Mouse (Mus musculus) limb, embryonic 14.5 days (tissue): ENCODE results near the gene Aig1. TPM values are rescaled to one million over a fixed set of nuclear protein-coding genes. Genes with fewer than 3 reads are reported as not detected.
A peak's percentile ranks its signal among the peaks of the same experiment; 100 is the strongest.

Experiments used
- ATAC-seq: fragments of 200-750 bp; cut with Nextera tagmentation; 2 replicates; pipeline ENCODE4 v1.8.0; 2017; ENCODE audit warnings: low read depth, moderate number of reproducible peaks, moderate TSS enrichment; ENCODE audit not compliant: low FRiP score
- DNase-seq: peaks from one replicate; pipeline ENCODE4 v3.0.0-alpha.2; 2015; ENCODE audit warnings: low spot score
- H3K27ac ChIP-seq: fragments of 300-500 bp; sonication (generic); replicated peaks from 2 replicates; pipeline ENCODE4 v1.5.1; 2014; ENCODE audit warnings: low read depth, mild to moderate bottlenecking, low read length, moderate library complexity, mixed read lengths
- H3K27me3 ChIP-seq: fragments of 300-500 bp; sonication (generic); 2 replicates; pipeline ENCODE4 v1.6.1; 2014; ENCODE audit warnings: low read length, mixed read lengths; ENCODE audit not compliant: control insufficient read depth, insufficient read depth
- H3K36me3 ChIP-seq: fragments of 300-500 bp; sonication (generic); 2 replicates; pipeline ENCODE4 v1.6.1; 2014; ENCODE audit warnings: mild to moderate bottlenecking, low read length, moderate library complexity, mixed read lengths; ENCODE audit not compliant: control insufficient read depth, insufficient read depth
- H3K4me1 ChIP-seq: fragments of 300-500 bp; sonication (generic); 2 replicates; pipeline ENCODE4 v1.6.1; 2014; ENCODE audit warnings: antibody characterized with exemption, low read length, mixed read lengths; ENCODE audit not compliant: control insufficient read depth, insufficient read depth
- H3K4me2 ChIP-seq: fragments of 300-500 bp; sonication (generic); replicated peaks from 2 replicates; pipeline ENCODE4 v1.6.1; 2014; ENCODE audit warnings: low read depth, mild to moderate bottlenecking, low read length, moderate library complexity; ENCODE audit not compliant: severe bottlenecking
- H3K4me3 ChIP-seq: fragments of 300-500 bp; sonication (generic); replicated peaks from 2 replicates; pipeline ENCODE4 v1.5.1; 2014; ENCODE audit warnings: low read length
- H3K9ac ChIP-seq: fragments of 300-500 bp; sonication (generic); 2 replicates; pipeline ENCODE4 v1.6.1; 2014; ENCODE audit warnings: mild to moderate bottlenecking, low read depth, low read length, moderate library complexity; ENCODE audit not compliant: severe bottlenecking
- H3K9me3 ChIP-seq: fragments of 300-500 bp; sonication (generic); 2 replicates; pipeline ENCODE4 v1.6.1; 2016; ENCODE audit warnings: low read length; ENCODE audit not compliant: control insufficient read depth
- POLR2A ChIP-seq: fragments of 200-500 bp; IDR thresholded peaks from 2 replicates; pipeline ENCODE4 v1.8.0; 2012; ENCODE audit warnings: inconsistent platforms, mild to moderate bottlenecking, moderate library complexity, borderline replicate concordance; ENCODE audit not compliant: insufficient read depth, insufficient read length; ENCODE audit errors: extremely low read depth
- WGBS: fragments of 180-500 bp; shearing (Covaris S2); extraction: QIAGEN DNeasy Blood & Tissue Kit; methylation state at CpG from one replicate; pipeline ENCODE4 v1.1.7; 2014; 5-methylcytosine and 5-hydroxymethylcytosine counted together
- polyA plus RNA-seq, 2 experiments: library from polyadenylated mRNA; depleted of rRNA in 1 of 2; stranded (reverse) in 1 of 2; unstranded in 1 of 2; fragments of >200 nt; fragmentation: Nextera tagmentation in 1 of 2; extraction: Ambion mirVana in 1 of 2; gene quantifications; 2 replicates each; pipeline versions ENCODE4 v1.2.1 to v1.2.3; 2012 to 2014

Gene Aig1
- polyA plus RNA-seq, 2 experiments = 20.0 to 33.7 TPM

GRCm38 (mm10) chr10:13652061-13652460, 216.7 kb downstream of the Aig1 start:
- Histone ChIP-seq H3K4me2 (no peak overlapping the region), H3K9ac (no peak overlapping the region), H3K27me3 (no peaks in the 10 kb centered on the region), H3K9me3 (no peaks in the 10 kb centered on the region), H3K27ac (no peak overlapping the region), H3K4me1 (0 out of 2 replicates have a peak, but pooled peaks cover 3% of the 10 kb centered on the region), H3K36me3 (no peaks in the 10 kb centered on the region), H3K4me3 (no peak overlapping the region)
- no peak for DNase-seq
- WGBS = 93% methylated on average over 4 of the region's 4 CpGs
- no peak for TF ChIP-seq POLR2A
- ATAC-seq = no peak

- Histone ChIP-seq H3K36me3 (no peaks in the 10 kb centered on the region), H3K4me2 (no peak overlapping the region), H3K4me3 (no peak overlapping the region), H3K27me3 (no peaks in the 10 kb centered on the region), H3K27ac (no peak overlapping the region), H3K9ac (no peak overlapping the region), H3K4me1 (no peaks in the 10 kb centered on the region), H3K9me3 (no peaks in the 10 kb centered on the region)
- DNase-seq (no peak), ATAC-seq (no peak)
- no peak for TF ChIP-seq POLR2A
- WGBS = 24% methylated on average over 7 of the region's 7 CpGs
Measured at GRCm38 (mm10) chr10:13641750-13642149, 227.0 kb downstream of the Aig1 start.

GRCm38 (mm10) chr10:13631796-13632195, 237.0 kb downstream of the Aig1 start:
- H3K27me3 ChIP-seq = no peaks in the 10 kb centered on the region
- WGBS = 63% methylated on average over 3 of the region's 3 CpGs
- no peak for TF ChIP-seq POLR2A
- H3K4me2 ChIP-seq = no peak overlapping the region
- no peaks in the 10 kb centered on the region for H3K9me3 ChIP-seq
- DNase-seq (no peak), ATAC-seq (no peak)
- no peak overlapping the region for H3K4me3 ChIP-seq
- H3K9ac ChIP-seq = no peak overlapping the region
- no peaks in the 10 kb centered on the region for H3K36me3 ChIP-seq
- H3K27ac ChIP-seq = no peak overlapping the region
- H3K4me1 ChIP-seq = no peaks in the 10 kb centered on the region

GRCm38 (mm10) chr10:13623735-13624134, 245.0 kb downstream of the Aig1 start:
- Histone ChIP-seq H3K27ac (no peak overlapping the region), H3K36me3 (no peaks in the 10 kb centered on the region), H3K4me3 (no peak overlapping the region), H3K4me2 (no peak overlapping the region), H3K9me3 (no peaks in the 10 kb centered on the region), H3K27me3 (no peaks in the 10 kb centered on the region), H3K9ac (no peak overlapping the region), H3K4me1 (no peaks in the 10 kb centered on the region)
- ATAC-seq (no peak), DNase-seq (no peak)
- no peak for TF ChIP-seq POLR2A
- WGBS = 76% methylated on average over 5 of the region's 5 CpGs

- Histone ChIP-seq H3K36me3 (no peaks in the 10 kb centered on the region), H3K4me1 (no peaks in the 10 kb centered on the region), H3K9me3 (no peaks in the 10 kb centered on the region), H3K9ac (no peak overlapping the region), H3K27ac (no peak overlapping the region), H3K4me3 (no peak overlapping the region), H3K27me3 (no peaks in the 10 kb centered on the region), H3K4me2 (no peak overlapping the region)
- no peak for TF ChIP-seq POLR2A
- WGBS = 44% methylated on average over 2 of the region's 2 CpGs
- DNase-seq (peak; percentile 17), ATAC-seq (no peak)
Measured at GRCm38 (mm10) chr10:13600926-13601325, 267.9 kb downstream of the Aig1 start.

GRCm38 (mm10) chr10:13597491-13597890, 271.3 kb downstream of the Aig1 start:
- ATAC-seq (no peak), DNase-seq (no peak)
- H3K27me3 ChIP-seq = no peaks in the 10 kb centered on the region
- H3K4me3 ChIP-seq = no peak overlapping the region
- TF ChIP-seq POLR2A = no peak
- no peaks in the 10 kb centered on the region for H3K36me3 ChIP-seq
- no peak overlapping the region for H3K4me2 ChIP-seq
- H3K4me1 ChIP-seq = no peaks in the 10 kb centered on the region
- no peaks in the 10 kb centered on the region for H3K9me3 ChIP-seq
- no peak overlapping the region for H3K9ac ChIP-seq
- H3K27ac ChIP-seq = no peak overlapping the region
- WGBS = 72% methylated on average over 8 of the region's 8 CpGs

Other genes with a start within 250 kb of the Aig1 start
- 11.5 and 12.1 TPM in 2 replicates for gene Hivep2, start 97.1 kb upstream of the Aig1 start, polyA plus RNA-seq (2012; rRNA removed)
- 11.7 and 12.9 TPM in 2 replicates for gene Hivep2, start 97.1 kb upstream of the Aig1 start, polyA plus RNA-seq (2014; fragmentation: Nextera tagmentation; extraction: Ambion mirVana)